Mouse (Mus musculus): ENCODE data around the gene Pif1.

DNA sequence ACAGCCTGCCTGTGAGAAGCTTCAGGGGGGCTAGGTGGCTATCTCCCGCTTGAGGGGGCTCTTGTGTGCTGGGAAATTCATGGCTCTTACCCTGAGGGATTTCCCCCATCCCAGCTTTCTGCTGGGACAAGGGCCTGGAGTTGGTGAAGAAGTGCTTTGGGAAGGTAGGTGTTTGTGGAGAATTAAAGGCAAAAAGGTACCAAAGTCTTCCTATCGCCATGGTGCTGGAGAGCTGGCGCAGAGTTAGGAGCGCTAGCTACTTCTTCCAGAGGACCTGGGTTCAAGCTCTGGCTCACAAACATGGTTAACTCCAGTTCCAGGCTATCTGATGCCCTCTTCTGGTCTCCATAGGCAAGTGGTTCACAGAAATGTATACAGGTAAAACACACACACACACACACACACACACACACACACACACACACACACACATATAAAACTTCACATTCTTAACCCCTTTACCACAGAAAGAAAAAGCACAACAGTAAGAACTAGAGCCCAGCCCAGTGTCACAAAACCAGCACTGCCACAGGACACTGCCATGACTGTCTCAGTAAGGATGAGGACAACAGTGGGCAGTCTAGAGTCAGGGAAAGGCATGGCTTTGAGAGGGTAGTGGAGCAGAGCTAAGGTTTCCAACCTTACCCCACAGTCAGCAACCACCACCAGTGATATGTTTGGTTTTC is 9.3 kb upstream of the Pif1 start:
- TF ChIP-seq POLR2A (IDR thresholded peaks at IDR 0.05; ENCODE audit: low read depth, low read length), result no peak
- no peak for TF ChIP-seq CTCF (IDR thresholded peaks at IDR 0.05; ENCODE audit: borderline replicate concordance, insufficient read depth, low read length)
